Comparison of ENCODE assay signal across 20 mouse cellular contexts in the genomic region with DNA sequence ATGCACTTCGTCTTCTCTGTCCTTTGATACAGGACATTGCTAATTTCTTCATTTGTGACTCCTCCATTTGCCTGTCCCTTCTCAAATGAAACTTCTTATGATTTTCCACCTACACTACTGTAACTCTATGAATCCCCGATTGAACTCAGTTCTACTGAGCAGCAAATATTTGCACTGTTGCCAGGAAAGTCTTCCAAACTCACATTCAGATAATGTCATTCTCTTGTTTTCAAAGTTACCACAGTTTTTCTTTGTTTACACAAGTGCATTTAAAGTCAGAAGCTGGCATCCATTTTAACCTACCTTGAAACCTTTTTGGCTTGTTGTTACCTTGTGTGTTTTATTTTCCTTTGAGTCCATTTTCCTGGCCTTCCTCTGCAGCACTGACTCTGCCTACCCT.
DNase-seq lines count a peak whose midpoint lies in the region; ATAC-seq and TF ChIP-seq lines count a peak whose summit lies in the region.
"Had no signal": no experiment of that assay in that cellular context is flagged by ENCODE, and none has a peak within 500 bp of the region (broad histone marks: within the 10 kb centered on the region; RNA-seq: fewer than 3 reads in every experiment).

No protein-coding gene starts in this region.

- peak; percentile 45 for DNase-seq in embryonic facial prominence, embryonic 14.5 days (ENCODE audit: low spot score)
- no peak for DNase-seq in embryonic facial prominence, embryonic 10.5 days (ENCODE audit: low spot score)
- DNase-seq in heart, postnatal 10 days: peak; percentile 41 to 46
- DNase-seq in heart, postnatal 25 days (ENCODE audit: low spot score): no peak
- DNase-seq in lung, postnatal 10 days: no peak
- no peak for DNase-seq in left cerebral cortex, postnatal 25 days (ENCODE audit: low spot score in 2 of 2)
- DNase-seq: adrenal gland, postnatal 10 days; cerebellum, adult 11-12 months; cerebellum, postnatal 36 days; retina, postnatal 1 day; right cerebral cortex, postnatal 4 days had no signal

- peaks cover 15% of the 10 kb centered on the region for H3K4me1 ChIP-seq in embryonic facial prominence, embryonic 14.5 days (ENCODE audit: control insufficient read depth, insufficient read depth, low read length)
- peaks cover 14% of the 10 kb centered on the region; the same call in 1 of the 2 replicates for H3K4me1 ChIP-seq in embryonic facial prominence, embryonic 10.5 days
- peaks cover 18% of the 10 kb centered on the region for H3K4me1 ChIP-seq in lung, embryonic 16.5 days (replicated peaks; ENCODE audit: control insufficient read depth, insufficient read depth, low read length)
- peaks cover 6% of the 10 kb centered on the region for H3K4me1 ChIP-seq in embryonic fibroblast, embryonic 13.5 days (ENCODE audit: control insufficient read depth, insufficient read depth, low read length)
- H3K4me1 ChIP-seq: hindbrain, embryonic 12.5 days; limb, embryonic 12.5 days; liver, embryonic 15.5 days had no signal

- H3K9me3 ChIP-seq in embryonic facial prominence, embryonic 14.5 days (ENCODE audit: control insufficient read depth, low read length): no peaks in the 10 kb centered on the region
- no peaks in the 10 kb centered on the region for H3K9me3 ChIP-seq in embryonic facial prominence, embryonic 10.5 days
- H3K9me3 ChIP-seq in lung, embryonic 16.5 days (ENCODE audit: control insufficient read depth, low read length): no peaks in the 10 kb centered on the region
- H3K9me3 ChIP-seq: hindbrain, embryonic 12.5 days; limb, embryonic 12.5 days; liver, embryonic 15.5 days had no signal

- H3K9ac ChIP-seq in embryonic facial prominence, embryonic 14.5 days (ENCODE audit: low read depth, low read length): no peak overlapping the region
- no peak overlapping the region for H3K9ac ChIP-seq in lung, embryonic 16.5 days (ENCODE audit: low read length)
- H3K9ac ChIP-seq: hindbrain, embryonic 12.5 days; limb, embryonic 12.5 days; liver, embryonic 15.5 days had no signal

- H3K27ac ChIP-seq in embryonic facial prominence, embryonic 14.5 days (replicated peaks; ENCODE audit: low read depth, low read length): no peak overlapping the region; the same call in 1 of the 2 replicates
- H3K27ac ChIP-seq in embryonic facial prominence, embryonic 10.5 days (replicated peaks): no peak overlapping the region
- H3K27ac ChIP-seq in lung, embryonic 16.5 days (ENCODE audit: low read length): peak overlapping the region; percentile 79
- peak overlapping the region; percentile 91 for H3K27ac ChIP-seq in embryonic fibroblast, embryonic 13.5 days (ENCODE audit: insufficient read depth, low read length)
- H3K27ac ChIP-seq: hindbrain, embryonic 12.5 days; left cerebral cortex, adult 2 months; limb, embryonic 12.5 days; liver, embryonic 15.5 days had no signal

- no peak for ATAC-seq in embryonic facial prominence, embryonic 14.5 days (ENCODE audit: low read depth)
- peak; percentile 23 for ATAC-seq in lung, embryonic 16.5 days (ENCODE audit: low read depth)
- ATAC-seq: forebrain, embryonic 16.5 days; inflammation-experienced regulatory T-cells, adult 6 months; midbrain, embryonic 16.5 days had no signal

- no peak overlapping the region for H3K4me3 ChIP-seq in embryonic facial prominence, embryonic 14.5 days (ENCODE audit: low read depth, low read length)
- no peak overlapping the region for H3K4me3 ChIP-seq in embryonic facial prominence, embryonic 10.5 days
- H3K4me3 ChIP-seq in lung, embryonic 16.5 days (ENCODE audit: low read length): no peak overlapping the region
- no peak overlapping the region; the same call in 1 of the 2 replicates for H3K4me3 ChIP-seq in embryonic fibroblast, embryonic 13.5 days (ENCODE audit: insufficient read depth, low read length)
- H3K4me3 ChIP-seq: hindbrain, embryonic 12.5 days; left cerebral cortex, adult 2 months; limb, embryonic 12.5 days; liver, embryonic 15.5 days had no signal

- intact Hi-C loops in heart, postnatal 10 days (cut with DNase I): loop anchor here (10.0 kb wide), 1 partner anchor 680 kb away; no protein-coding TSS in a partner anchor
- intact Hi-C loops in heart, postnatal 25 days (cut with DNase I): no loop called here
- intact Hi-C loops in left cerebral cortex, postnatal 25 days (cut with DNase I): no loop called here

- no peak overlapping the region for H3K4me2 ChIP-seq in embryonic facial prominence, embryonic 14.5 days (ENCODE audit: low read depth, low read length)
- H3K4me2 ChIP-seq in lung, embryonic 16.5 days (ENCODE audit: low read depth, low read length): peak overlapping the region; percentile 17; the same call in 1 of the 2 replicates
- H3K4me2 ChIP-seq: hindbrain, embryonic 12.5 days; limb, embryonic 12.5 days; liver, embryonic 15.5 days had no signal

- no peaks in the 10 kb centered on the region for H3K27me3 ChIP-seq in embryonic facial prominence, embryonic 14.5 days (replicated peaks; ENCODE audit: control insufficient read depth, insufficient read depth, low read length)
- peaks cover 18% of the 10 kb centered on the region; the same call in 1 of the 2 replicates for H3K27me3 ChIP-seq in embryonic facial prominence, embryonic 10.5 days (replicated peaks; ENCODE audit: low read depth, poor library complexity, severe bottlenecking)
- H3K27me3 ChIP-seq in lung, embryonic 16.5 days (ENCODE audit: control insufficient read depth, insufficient read depth, low read depth, low read length): no peaks in the 10 kb centered on the region
- H3K27me3 ChIP-seq: hindbrain, embryonic 12.5 days; limb, embryonic 12.5 days; liver, embryonic 15.5 days had no signal

- H3K36me3 ChIP-seq in embryonic facial prominence, embryonic 14.5 days (ENCODE audit: control insufficient read depth, insufficient read depth, low read length): no peaks in the 10 kb centered on the region
- no peaks in the 10 kb centered on the region for H3K36me3 ChIP-seq in embryonic facial prominence, embryonic 10.5 days (replicated peaks)
- no peaks in the 10 kb centered on the region for H3K36me3 ChIP-seq in lung, embryonic 16.5 days (ENCODE audit: control insufficient read depth, insufficient read depth, low read length)
- H3K36me3 ChIP-seq: hindbrain, embryonic 12.5 days; limb, embryonic 12.5 days; liver, embryonic 15.5 days had no signal

- WGBS in embryonic facial prominence, embryonic 14.5 days: 68% methylated on average over 2 of the region's 2 CpGs
- WGBS in embryonic facial prominence, embryonic 10.5 days: 87% methylated on average over 2 of the region's 2 CpGs
- WGBS in lung, embryonic 16.5 days: 59% methylated on average over 2 of the region's 2 CpGs

- no peak for TF ChIP-seq CTCF in embryonic fibroblast, embryonic 13.5 days (IDR thresholded peaks at IDR 0.05; ENCODE audit: borderline replicate concordance, insufficient read depth, low read length)

- TF ChIP-seq POLR2A in embryonic fibroblast, embryonic 13.5 days (IDR thresholded peaks at IDR 0.05; ENCODE audit: low read depth, low read length): no peak

Comparison
In these comparisons a context has a peak if more than half of its experiments do, and no peak if none do; other contexts are left out.
1. DNase-seq: peak in embryonic facial prominence, embryonic 14.5 days (single experiment) and heart, postnatal 10 days (2 of 2); none in embryonic facial prominence, embryonic 10.5 days (single experiment), heart, postnatal 25 days (single experiment), lung, postnatal 10 days (single experiment) and left cerebral cortex, postnatal 25 days (0 of 2).
2. H3K27ac ChIP-seq: peak in lung, embryonic 16.5 days (single experiment) and embryonic fibroblast, embryonic 13.5 days (single experiment); none in embryonic facial prominence, embryonic 14.5 days (single experiment) and embryonic facial prominence, embryonic 10.5 days (single experiment).